Mouse (Mus musculus) retina, adult 2 months (tissue): ENCODE measurements around the gene Lrrc3.

Experiments
- DNase-seq: peaks from one replicate; pipeline ENCODE4 v3.0.0-alpha.2; 2012; ENCODE audit warnings: low read depth, low spot score

The Lrrc3 gene

DNA sequence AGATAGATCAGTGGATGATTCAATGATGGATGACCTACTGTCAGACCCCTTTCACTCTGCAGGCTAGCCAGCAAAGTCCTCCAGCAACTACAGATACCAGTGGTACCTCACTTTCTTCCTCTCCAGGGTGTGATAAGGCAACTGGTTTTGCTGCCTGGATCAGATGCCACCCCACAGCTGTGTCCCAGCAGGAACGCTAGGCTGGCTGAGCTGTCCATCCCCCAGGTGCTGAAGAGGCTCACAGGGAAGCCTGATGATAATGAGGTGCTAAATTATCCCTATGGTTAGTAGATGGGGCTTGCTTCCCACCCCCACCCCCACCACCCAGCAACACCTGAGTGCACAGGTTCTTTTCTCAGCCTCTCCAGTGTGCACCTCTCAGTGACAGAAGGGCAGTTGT, 34.8 kb downstream of the Lrrc3 start:
- no peak for DNase-seq

DNA sequence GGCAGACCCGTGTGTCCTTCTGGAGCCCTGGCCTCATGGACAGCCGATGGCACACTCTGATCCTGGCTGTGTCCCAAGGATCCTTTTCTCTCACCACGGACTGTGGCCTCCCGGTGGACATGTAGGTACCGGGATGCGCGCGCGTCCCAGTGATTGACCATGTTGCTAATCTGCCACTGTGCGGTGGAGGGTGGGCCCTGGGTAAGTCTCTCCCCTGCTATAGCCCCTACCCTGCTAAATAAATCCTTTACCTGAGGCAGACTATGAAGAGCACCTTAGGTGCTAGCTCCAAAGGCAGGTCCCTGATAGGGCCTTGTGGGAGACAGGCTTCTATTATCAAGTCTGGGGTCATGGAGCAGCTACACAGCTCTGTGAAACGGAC, 37.6 kb downstream of the Lrrc3 start:
- no peak for DNase-seq

DNA sequence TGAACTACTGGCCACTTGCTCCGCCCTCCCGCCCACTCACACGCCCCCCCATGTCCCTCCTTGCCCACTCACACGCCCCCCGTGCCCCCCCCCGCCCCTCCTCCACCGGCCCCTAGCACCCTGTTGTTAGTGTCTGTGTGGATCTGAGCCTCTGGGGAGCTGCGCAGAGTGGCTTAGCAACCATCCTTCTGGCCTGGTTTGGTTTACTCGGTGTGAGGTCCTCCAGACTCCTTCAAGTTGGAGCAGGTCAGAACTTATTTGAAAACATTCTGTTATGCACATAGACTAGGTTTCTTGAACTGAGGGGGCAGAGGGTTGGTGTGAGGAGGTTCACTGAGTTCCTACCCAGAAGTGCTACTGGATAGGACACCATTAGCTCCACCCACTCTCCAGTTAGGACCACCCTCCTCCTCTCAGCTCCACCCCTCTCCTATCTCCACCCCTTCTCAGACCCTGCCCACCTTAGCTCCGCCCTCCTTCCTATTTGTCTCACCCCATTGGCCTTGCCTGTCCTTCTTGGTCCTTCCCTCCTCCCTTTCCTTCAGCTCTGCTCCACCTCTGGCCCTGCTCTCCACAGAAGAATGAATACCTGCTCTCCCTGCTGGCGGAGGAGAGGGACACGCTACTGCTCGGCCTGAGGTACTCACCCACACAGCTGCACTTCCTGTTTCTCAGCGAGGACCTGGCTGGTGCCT, 38.1 kb downstream of the Lrrc3 start:
- no peak for DNase-seq

DNA sequence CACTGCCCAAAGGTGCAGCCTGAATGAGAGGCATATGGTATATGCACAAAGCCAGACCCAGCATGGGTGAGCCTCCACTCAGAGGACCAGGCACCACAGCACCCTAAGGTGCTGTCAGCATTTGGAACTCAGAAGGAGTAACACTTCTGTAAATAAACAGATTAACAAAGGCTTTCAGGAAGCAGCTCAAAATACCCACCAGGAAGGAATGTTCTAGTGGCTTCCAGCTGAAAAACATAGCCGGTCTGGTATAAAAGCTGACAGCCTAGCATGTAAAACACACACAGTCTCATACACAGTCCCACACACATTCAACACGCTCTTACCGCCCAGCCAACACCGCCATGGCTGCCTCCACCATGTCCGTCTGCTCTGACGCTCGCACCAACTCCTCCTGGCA, 40.7 kb downstream of the Lrrc3 start, which contains the start of gene Gm3285:
Gm3285 (plus strand) TSS at position 301 of the 400 bp plus-strand sequence.
- no peak for DNase-seq

DNA sequence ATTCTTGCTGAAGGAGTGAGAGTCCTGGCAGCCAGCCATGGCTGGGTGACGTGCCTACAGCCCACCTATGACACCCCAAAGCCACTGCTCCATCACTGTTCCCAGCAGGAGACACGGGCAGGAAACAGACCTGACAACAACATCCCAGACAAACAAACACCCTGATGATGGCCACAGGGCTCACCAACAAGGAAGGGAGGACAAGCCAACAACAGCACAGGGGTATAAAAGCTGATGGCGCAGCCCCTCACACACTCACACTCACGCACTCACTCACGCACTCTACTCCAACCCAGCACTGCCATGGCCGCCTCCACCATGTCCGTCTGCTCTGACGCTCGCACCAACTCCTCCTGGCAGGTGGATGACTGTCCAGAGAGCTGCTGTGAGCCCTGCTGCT, 49.8 kb downstream of the Lrrc3 start, which contains the start of gene Gm10318:
Gm10318 (plus strand) TSS at position 301 of the 400 bp plus-strand sequence.
- no peak for DNase-seq
